Mouse (Mus musculus) spleen, embryonic (tissue): ENCODE measurements around the gene Nbea.

Experiments
- CTCF ChIA-PET: fragments of 350-600 bp; sonication (Branson Sonifier 250); formaldehyde crosslinking; loops from one replicate; lab custom pipeline; 2022; lab: Charles Lee

The Nbea gene

GRCm38 (mm10) chr3:55752558-55752957 lies 430.9 kb downstream of the Nbea start:
- CTCF ChIA-PET: no interaction called here

GRCm38 (mm10) chr3:55751363-55751762 lies 432.1 kb downstream of the Nbea start:
- CTCF ChIA-PET: no interaction called here

- CTCF ChIA-PET: no interaction called here
Observed at GRCm38 (mm10) chr3:55750445-55751065, 432.9 kb downstream of the Nbea start.

- CTCF ChIA-PET: no interaction called here
Observed at GRCm38 (mm10) chr3:55743885-55744284, 439.6 kb downstream of the Nbea start.

- CTCF ChIA-PET: interaction anchor here (0.6 kb wide), 1 partner anchor 15 kb away, joined by 3 read pairs; no protein-coding TSS in a partner anchor
Observed at GRCm38 (mm10) chr3:55742654-55743053, 440.8 kb downstream of the Nbea start.

GRCm38 (mm10) chr3:55742218-55742617 lies 441.3 kb downstream of the Nbea start:
- CTCF ChIA-PET: interaction anchor here (0.6 kb wide), 1 partner anchor 15 kb away, joined by 3 read pairs; no protein-coding TSS in a partner anchor

- CTCF ChIA-PET: no interaction called here
Observed at GRCm38 (mm10) chr3:55741428-55741827, 442.1 kb downstream of the Nbea start.

GRCm38 (mm10) chr3:55733665-55734064 lies 449.8 kb downstream of the Nbea start:
- CTCF ChIA-PET: no interaction called here

GRCm38 (mm10) chr3:55730549-55730948 lies 453.0 kb downstream of the Nbea start:
- CTCF ChIA-PET: no interaction called here

GRCm38 (mm10) chr3:55730142-55730541 lies 453.4 kb downstream of the Nbea start:
- CTCF ChIA-PET: no interaction called here

- CTCF ChIA-PET: no interaction called here
Observed at GRCm38 (mm10) chr3:55714260-55714659, 469.2 kb downstream of the Nbea start.

- CTCF ChIA-PET: no interaction called here
Observed at GRCm38 (mm10) chr3:55713856-55714255, 469.6 kb downstream of the Nbea start.

GRCm38 (mm10) chr3:55710300-55710699 lies 473.2 kb downstream of the Nbea start:
- CTCF ChIA-PET: no interaction called here

- CTCF ChIA-PET: no interaction called here
Observed at GRCm38 (mm10) chr3:55701632-55702031, 481.9 kb downstream of the Nbea start.

GRCm38 (mm10) chr3:55697174-55697573 lies 486.3 kb downstream of the Nbea start:
- CTCF ChIA-PET: no interaction called here

- CTCF ChIA-PET: no interaction called here
Observed at GRCm38 (mm10) chr3:55693073-55693472, 490.4 kb downstream of the Nbea start.

- CTCF ChIA-PET: no interaction called here
Observed at GRCm38 (mm10) chr3:55688098-55688497, 495.4 kb downstream of the Nbea start.

GRCm38 (mm10) chr3:55686993-55687392 lies 496.5 kb downstream of the Nbea start:
- CTCF ChIA-PET: no interaction called here

- CTCF ChIA-PET: no interaction called here
Observed at GRCm38 (mm10) chr3:55685627-55686026, 497.9 kb downstream of the Nbea start.

GRCm38 (mm10) chr3:55684892-55685291 lies 498.6 kb downstream of the Nbea start:
- CTCF ChIA-PET: no interaction called here

- CTCF ChIA-PET: no interaction called here
Observed at GRCm38 (mm10) chr3:55677691-55678090, 505.8 kb downstream of the Nbea start.

- CTCF ChIA-PET: no interaction called here
Observed at GRCm38 (mm10) chr3:55674185-55674584, 509.3 kb downstream of the Nbea start.

- CTCF ChIA-PET: no interaction called here
Observed at GRCm38 (mm10) chr3:55667048-55667447, 516.5 kb downstream of the Nbea start.

- CTCF ChIA-PET: no interaction called here
Observed at GRCm38 (mm10) chr3:55665928-55666327, 517.6 kb downstream of the Nbea start.
